Mouse (Mus musculus) retina, postnatal 7 days (tissue): ENCODE data around the gene Nostrin.

Experiments
- DNase-seq: peaks from one replicate; pipeline ENCODE4 v3.0.0-alpha.2; 2012; ENCODE audit warnings: low read depth, low spot score

Gene Nostrin

DNA sequence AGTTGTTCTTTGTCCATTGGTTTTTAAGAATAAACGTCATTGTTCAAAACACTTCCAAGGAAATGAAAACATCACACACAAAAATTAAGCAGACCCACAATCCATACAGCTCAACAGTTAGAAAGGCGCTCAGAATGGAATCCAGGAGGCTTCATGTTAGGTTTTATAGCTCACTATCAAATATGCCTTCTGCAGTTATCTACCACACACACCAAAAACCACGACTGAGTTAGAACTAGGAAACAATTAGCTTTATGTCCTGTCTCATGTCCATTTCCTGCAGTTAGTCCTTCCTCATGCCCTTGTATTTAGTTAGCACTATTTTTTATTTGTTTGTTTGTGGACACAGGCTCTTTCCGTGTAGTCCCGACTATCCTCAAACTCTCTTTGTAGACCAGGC is 55.5 kb downstream of the Nostrin start:
- DNase-seq: no peak

DNA sequence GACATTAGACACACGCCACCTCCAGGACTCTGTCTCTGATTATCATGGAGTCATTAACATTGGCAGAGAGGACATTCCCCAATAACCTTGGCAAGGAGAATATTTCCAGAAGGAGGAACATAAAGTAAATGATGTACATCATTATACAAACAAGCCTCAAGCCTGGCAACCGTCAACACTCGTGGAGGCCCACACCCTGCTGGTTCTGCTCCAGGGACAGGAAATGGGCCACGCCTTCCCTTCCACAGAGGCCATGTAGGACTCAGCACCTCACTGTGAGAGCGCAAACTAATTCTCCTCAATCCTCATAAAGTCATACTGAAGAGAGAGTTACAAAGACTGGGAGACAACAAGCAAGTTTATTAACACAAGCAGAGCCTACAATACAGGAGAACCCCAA is 58.0 kb downstream of the Nostrin start:
- DNase-seq: no peak

DNA sequence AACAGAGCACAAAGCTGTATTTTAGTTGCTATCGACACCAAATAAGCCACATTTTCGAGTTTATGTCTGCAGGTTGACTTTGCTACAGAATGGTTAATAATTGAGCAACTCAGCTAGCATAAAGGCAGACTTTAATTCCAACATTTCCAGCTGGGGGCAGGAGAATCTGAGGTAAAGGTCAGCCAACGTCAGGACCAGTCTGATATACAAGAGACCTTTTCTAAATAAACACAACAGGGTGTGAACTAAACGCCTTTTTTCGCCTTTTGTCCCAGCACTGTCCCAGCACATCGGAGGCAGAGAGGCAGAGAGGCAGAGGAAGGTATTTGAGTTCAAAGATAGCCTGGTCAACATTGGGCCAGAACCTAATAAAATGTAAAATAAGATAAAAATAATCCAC is 69.6 kb downstream of the Nostrin start:
- no peak for DNase-seq

DNA sequence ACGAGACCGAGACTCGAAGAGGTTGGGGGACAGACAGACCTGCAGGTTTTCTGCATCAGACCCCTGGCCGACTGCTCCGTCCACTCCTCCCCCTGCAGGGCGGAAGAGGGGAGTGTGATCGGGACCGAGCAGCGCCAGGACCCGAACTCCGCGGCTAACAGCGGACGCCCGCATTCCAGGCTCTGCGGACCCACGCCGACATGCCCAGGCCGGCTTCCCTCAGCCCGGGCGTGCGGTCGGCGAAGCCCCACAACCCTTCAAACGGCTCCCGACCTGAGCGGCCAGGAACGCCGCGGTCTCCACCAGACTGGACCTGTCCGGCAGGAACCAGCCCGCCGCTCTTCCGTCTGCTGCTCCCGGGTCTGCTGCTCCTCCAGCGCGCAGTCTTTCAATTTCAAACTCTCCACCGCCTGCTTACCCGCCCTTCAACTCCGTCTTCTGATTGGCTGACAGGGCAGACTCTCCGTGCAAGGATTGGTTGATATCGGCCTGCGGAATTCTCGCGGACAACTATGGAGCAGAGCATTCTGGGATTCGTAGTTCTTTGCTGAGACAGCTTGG is 70.3 kb downstream of the Nostrin start, which contains the start of gene Spc25:
Gene Spc25, minus strand, starts transcription at position 404 of the 561 bp plus-strand sequence.
- DNase-seq: peak; percentile 83

DNA sequence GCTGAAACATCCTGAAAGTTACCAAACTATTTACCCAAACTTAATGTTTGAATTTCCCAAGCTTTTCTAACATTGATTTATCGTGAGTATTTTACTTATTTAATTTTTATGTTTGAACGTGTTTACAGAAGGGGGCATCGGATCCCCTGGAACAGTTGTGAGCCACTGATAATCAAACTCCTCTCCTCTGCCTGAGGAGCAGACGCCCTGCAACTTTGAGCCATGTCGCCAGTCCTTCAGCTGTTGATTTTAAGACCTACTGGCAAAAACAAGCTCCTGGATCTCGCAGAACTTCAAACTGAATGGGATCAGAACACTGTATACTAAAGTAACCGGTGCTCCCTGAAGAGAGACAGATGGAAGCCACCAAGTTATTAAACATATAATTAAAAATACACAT is 70.9 kb downstream of the Nostrin start:
- no peak for DNase-seq

DNA sequence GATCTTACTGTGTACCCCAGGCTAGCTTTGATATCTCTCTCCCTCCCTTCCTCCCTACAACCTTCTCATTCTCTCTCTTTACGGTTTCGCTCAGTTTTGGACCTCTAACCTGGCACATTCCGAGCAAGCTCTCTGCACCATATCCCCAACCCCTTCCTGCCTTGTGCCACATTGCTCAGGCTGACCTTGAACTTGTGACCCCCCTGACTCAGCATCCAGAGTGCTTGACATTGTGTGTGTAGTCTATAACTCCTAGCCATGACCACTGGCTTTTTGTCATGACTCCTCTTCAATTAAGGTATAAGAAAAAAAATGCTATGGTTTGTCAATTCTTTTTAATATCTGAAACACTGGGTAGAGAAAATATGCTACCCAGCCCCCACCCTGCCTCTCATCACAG is 74.1 kb downstream of the Nostrin start:
- DNase-seq: no peak

DNA sequence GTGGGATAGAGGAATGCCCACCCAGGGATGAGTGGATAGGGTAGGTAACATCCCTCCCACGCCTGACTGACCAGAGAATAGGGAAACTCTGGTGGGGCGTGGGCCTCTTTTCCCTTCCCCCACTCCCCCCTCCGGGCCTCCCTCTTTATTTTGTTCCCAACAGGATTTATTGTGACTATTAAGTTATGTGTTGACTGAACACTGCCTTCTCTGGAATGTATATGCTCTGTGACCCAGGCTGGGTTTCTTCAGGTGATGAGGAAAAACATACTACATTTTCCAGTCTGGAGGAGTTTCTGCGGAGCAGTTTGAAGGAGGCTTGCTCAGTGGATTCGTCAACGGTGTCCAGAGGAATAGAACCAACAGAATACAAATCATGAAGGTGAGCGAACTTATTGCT is 75.2 kb downstream of the Nostrin start, which contains the start of gene G6pc2:
Gene G6pc2, plus strand, starts transcription at position 301 of the 400 bp plus-strand sequence.
- DNase-seq: no peak

DNA sequence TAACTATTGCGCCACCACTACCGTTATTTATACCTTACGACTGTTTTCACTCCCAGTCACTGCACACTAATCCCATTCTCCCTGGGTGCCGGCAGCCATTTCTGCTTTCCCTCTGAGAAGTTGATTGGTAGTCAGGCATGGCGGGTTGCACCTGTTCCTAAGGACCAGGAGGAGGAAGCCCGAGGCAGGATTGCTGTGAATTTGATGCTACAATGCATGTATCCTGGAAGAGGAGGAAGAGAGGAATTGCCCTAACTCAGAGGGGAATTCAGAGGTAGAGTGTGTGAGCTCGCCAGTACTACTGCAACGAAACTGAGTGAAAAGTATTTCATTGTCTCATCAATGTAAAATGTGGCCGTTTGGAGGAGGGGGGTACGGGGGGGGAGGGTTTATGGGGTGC is 77.1 kb downstream of the Nostrin start:
- no peak for DNase-seq

DNA sequence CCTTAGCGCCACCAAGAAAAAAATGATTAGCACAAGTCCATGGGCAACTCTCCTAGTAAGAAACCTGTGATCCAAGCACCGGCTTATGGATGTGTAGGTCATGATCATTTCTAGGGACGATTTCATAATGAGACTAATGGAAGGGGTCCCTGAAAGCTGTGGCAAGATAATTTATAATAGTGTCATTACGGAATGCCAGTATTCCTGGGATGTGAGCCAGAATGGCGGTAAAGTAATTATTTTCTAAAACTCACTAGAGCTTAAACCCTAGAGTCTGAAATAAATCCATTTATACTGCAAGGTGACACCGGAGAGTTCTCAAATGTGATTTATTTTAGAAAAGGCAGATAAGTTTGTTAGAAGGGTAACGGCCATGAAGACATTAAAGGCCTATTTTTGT is 79.6 kb downstream of the Nostrin start:
- no peak for DNase-seq

DNA sequence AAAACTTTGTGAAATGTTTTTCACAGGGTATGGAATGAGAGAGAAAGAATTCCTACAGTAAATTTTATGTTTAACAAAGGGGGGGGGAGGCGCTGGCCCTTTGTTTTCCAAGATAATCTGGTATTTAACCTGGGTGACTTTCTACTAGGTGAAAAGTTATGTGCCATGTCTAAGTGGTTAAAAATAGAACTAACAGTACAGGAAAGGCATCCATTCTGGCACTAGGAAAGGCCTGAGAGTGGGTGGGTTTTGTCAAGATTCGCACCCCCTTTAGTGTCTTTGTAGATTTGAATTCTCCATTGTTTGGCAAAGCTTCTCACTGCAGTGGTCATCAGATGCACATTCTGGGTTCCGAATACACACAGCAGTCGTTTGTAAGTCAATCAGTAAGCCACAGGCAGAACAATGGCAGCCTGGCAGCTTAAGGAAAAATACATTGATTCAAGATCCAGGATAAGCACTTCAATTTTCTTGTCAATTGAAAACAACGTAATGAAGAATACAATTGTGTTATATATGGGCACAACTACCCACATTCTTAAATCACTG is 86.3 kb downstream of the Nostrin start:
- no peak for DNase-seq

DNA sequence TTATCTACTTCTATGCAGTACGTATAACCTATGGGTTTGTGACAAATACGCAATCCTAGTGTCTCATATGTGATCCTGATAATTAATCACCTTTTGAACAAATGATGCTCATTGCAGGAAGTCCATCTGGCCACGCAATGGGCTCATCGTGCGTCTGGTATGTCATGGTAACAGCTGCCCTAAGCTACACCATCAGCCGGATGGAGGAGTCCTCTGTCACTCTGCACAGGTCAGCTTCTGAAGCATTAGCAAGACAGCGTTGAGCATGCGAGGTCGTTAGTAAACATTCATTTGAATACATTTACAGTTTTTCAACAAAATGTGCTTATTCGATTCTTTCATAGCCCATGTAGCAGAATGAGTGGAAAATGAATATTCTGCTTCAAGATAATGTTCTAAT is 87.2 kb downstream of the Nostrin start:
- no peak for DNase-seq

DNA sequence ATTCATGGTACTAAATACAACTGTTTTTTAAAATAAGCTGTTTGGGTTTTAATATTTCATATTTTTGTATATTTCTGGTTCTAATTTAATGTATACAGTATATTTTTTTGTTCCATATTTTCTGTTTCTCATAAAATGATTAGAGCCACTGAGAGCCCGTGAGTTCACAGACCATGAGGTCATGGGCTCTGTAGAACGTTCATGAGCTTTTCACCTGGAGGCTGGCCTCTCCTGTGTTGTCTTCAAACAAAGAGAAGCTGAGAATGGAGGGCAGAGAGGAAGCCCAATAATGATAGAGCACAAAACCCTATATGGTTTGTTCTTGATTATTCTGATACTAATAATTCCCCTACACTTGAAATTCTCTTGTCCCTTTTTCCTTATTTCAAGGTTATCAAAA is 89.1 kb downstream of the Nostrin start:
- DNase-seq: no peak

DNA sequence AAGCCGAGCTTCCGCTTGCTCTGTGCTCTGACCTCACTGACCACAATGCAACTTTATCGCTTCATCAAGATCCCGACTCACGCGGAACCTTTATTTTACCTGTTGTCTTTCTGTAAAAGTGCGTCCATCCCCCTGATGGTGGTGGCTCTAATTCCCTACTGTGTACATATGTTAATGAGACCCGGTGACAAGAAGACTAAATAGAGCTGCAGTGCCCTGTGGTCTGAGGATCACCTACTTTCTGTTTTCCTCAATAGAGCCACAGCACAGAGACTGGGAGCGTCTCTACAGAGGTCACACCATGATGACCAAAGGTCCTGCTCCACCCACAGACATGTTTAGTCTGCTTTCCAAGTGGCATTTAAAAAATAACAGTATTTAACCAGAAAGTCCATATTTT is 91.3 kb downstream of the Nostrin start:
- DNase-seq: no peak

DNA sequence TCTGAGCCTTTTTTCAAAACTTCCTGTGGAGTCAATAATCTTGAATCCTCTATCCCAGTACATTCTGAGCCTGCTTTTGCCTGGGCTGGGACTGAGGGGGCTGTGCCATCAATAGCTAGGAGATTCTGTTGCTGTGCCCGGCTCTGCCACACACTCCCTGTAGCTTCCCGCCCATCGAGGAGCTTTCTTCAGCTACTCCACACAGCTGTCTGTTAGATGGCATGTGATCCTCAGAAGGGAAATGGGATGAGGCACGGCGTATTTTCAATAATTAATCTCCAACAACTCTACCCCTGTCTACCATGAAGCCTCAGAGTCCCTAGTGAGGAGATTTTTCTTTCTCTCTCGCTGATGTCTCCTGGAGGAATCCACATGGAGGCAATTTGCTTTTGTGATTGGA is 93.0 kb downstream of the Nostrin start:
- DNase-seq: no peak

DNA sequence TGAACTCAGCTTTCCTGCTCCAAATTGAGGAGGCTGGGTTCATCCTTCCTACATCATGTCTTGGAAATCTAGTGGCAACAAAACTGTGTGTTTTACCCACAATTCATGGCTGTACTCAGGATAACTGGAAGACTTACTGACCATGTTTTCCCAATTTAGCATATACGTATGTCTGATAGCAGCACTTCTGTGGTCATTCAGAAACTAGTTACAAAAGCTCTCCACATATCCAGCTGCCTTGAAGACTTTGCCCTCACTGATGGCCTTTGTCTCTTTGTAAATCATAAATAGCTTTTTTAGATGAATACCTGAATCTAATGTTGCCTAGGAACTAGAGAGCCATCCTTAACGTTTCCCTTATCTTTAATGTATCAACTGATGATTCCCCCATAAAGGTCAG is 94.5 kb downstream of the Nostrin start:
- DNase-seq: no peak

DNA sequence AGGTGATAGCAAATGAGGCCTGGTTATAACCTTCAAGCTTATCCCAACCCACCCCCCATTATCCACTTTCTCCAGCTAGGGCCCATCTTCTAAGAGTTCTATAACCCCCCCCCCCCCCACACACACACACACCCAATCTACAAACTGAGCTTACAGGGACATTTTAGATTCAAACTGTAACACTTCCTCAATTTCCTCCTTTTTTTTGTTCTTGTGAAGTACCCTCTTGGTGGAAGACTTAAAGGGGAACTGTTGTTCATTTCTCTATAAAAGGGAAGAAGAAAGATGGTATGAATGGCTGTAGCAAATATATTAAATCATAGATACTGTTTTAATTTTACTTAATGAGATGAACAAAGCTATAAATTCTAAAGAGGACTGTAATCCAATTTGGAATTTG is 96.5 kb downstream of the Nostrin start:
- no peak for DNase-seq

DNA sequence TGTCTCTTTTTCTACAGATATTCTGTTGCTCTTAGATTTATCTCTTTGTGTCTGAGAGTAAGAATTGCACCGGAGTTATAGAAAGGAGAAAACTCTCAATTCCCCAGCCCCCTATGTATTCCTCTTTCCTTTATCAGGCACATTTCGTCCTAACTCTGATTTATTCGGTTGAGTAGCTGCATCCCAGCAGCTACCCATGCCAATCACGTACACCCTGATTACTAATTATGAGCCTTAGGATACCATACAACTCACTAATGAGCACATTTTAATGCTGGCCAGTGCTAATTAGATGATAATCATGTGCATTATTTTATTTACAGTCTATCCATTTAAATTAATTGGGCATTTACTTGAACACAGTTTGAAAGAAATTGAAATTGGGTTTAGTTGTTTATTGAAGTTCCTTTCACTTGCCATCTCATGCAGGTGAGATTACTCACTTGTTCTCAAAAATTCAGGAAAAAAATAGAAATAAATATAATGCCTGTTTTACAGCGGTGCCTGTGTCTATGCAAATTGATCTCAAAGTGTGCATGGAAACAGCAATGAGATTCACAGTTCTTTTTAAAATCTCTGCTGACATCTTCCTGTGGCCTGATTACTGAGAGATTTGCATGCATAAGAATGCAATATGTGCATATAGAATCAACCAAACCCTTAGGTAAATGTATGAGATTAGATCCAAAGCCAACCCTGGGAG is 99.5 kb downstream of the Nostrin start:
- DNase-seq: peak; percentile 4
